Comparison of ENCODE assay signal across 9 mouse cellular contexts in genomic region chr1:50924838-50925355, GRCm38 (mm10). TPM values are rescaled to one million over a fixed set of nuclear protein-coding genes. Genes with fewer than 3 reads are reported as not detected.
A peak's percentile ranks its signal among the peaks of the same experiment; 100 is the strongest.
DNase-seq lines count a peak whose midpoint lies in the region; ATAC-seq and TF ChIP-seq lines count a peak whose summit lies in the region.
"Had no signal": no experiment of that assay in that cellular context is flagged by ENCODE, and none has a peak within 500 bp of the region (broad histone marks: within the 10 kb centered on the region; RNA-seq: fewer than 3 reads in every experiment).

No protein-coding gene starts in this region.

- peak; percentile 61 to 70 for DNase-seq in cerebellum, adult 18-20 months
- peak; percentile 16 for DNase-seq in embryo, embryonic 11 days
- peak; percentile 80 for DNase-seq in hindbrain, postnatal 0 days (ENCODE audit: low spot score)
- DNase-seq in thymus, postnatal 25 days, result no peak
- no peak for DNase-seq in adipocyte (ENCODE audit: low spot score)

- H3K9me3 ChIP-seq in hindbrain, postnatal 0 days (ENCODE audit: low read length), result no peaks in the 10 kb centered on the region
- no peaks in the 10 kb centered on the region for H3K9me3 ChIP-seq in midbrain, embryonic 15.5 days
- no peaks in the 10 kb centered on the region for H3K9me3 ChIP-seq in intestine, embryonic 15.5 days
- no peaks in the 10 kb centered on the region for H3K9me3 ChIP-seq in intestine, postnatal 0 days (ENCODE audit: control insufficient read depth)
- H3K9me3 ChIP-seq: liver, embryonic 15.5 days had no signal

- peak; percentile 69 for TF ChIP-seq CTCF in hindbrain, postnatal 0 days (IDR thresholded peaks at IDR 0.05; ENCODE audit: low read depth)
- TF ChIP-seq CTCF in intestine, postnatal 0 days (IDR thresholded peaks at IDR 0.05; ENCODE audit: low read depth), result no peak

- H3K9ac ChIP-seq in hindbrain, postnatal 0 days (replicated peaks; ENCODE audit: low read length), result peak overlapping the region; percentile 63
- peak overlapping the region; percentile 80 for H3K9ac ChIP-seq in midbrain, embryonic 15.5 days
- no peak overlapping the region for H3K9ac ChIP-seq in intestine, embryonic 15.5 days
- no peak overlapping the region for H3K9ac ChIP-seq in intestine, postnatal 0 days (ENCODE audit: low read depth, low read length)
- H3K9ac ChIP-seq: liver, embryonic 15.5 days had no signal

- ATAC-seq in hindbrain, postnatal 0 days, result no peak
- no peak for ATAC-seq in midbrain, embryonic 15.5 days (replicated peaks)
- no peak for ATAC-seq in intestine, embryonic 15.5 days
- no peak for ATAC-seq in intestine, postnatal 0 days

- no peaks in the 10 kb centered on the region for H3K36me3 ChIP-seq in hindbrain, postnatal 0 days (ENCODE audit: insufficient read depth, low read length)
- H3K36me3 ChIP-seq in midbrain, embryonic 15.5 days (replicated peaks), result no peaks in the 10 kb centered on the region
- no peaks in the 10 kb centered on the region for H3K36me3 ChIP-seq in intestine, embryonic 15.5 days
- no peaks in the 10 kb centered on the region for H3K36me3 ChIP-seq in intestine, postnatal 0 days (ENCODE audit: control insufficient read depth, insufficient read depth)
- H3K36me3 ChIP-seq: liver, embryonic 15.5 days had no signal

- H3K27me3 ChIP-seq in hindbrain, postnatal 0 days (ENCODE audit: insufficient read depth, low read length), result no peaks in the 10 kb centered on the region
- no peaks in the 10 kb centered on the region for H3K27me3 ChIP-seq in midbrain, embryonic 15.5 days (replicated peaks)
- peaks cover 15% of the 10 kb centered on the region for H3K27me3 ChIP-seq in intestine, embryonic 15.5 days (replicated peaks)
- H3K27me3 ChIP-seq in intestine, postnatal 0 days (replicated peaks; ENCODE audit: control insufficient read depth, insufficient read depth, low read length), result peaks cover 36% of the 10 kb centered on the region

- peak overlapping the region; percentile 86 for H3K4me2 ChIP-seq in hindbrain, postnatal 0 days (ENCODE audit: low read depth, low read length)
- peak overlapping the region; percentile 73 for H3K4me2 ChIP-seq in midbrain, embryonic 15.5 days
- H3K4me2 ChIP-seq in intestine, embryonic 15.5 days (replicated peaks), result no peak overlapping the region
- no peak overlapping the region for H3K4me2 ChIP-seq in intestine, postnatal 0 days (replicated peaks; ENCODE audit: low read depth)
- H3K4me2 ChIP-seq: liver, embryonic 15.5 days had no signal

- peak overlapping the region; percentile 91 for H3K27ac ChIP-seq in hindbrain, postnatal 0 days
- H3K27ac ChIP-seq in midbrain, embryonic 15.5 days, result peak overlapping the region; percentile 96
- H3K27ac ChIP-seq in intestine, embryonic 15.5 days, result no peak overlapping the region
- no peak overlapping the region for H3K27ac ChIP-seq in intestine, postnatal 0 days (ENCODE audit: low read depth, low read length)
- H3K27ac ChIP-seq: liver, embryonic 15.5 days had no signal

- H3K4me3 ChIP-seq in hindbrain, postnatal 0 days (ENCODE audit: low read length), result peak overlapping the region; percentile 81
- H3K4me3 ChIP-seq in midbrain, embryonic 15.5 days, result peak overlapping the region; percentile 80
- no peak overlapping the region for H3K4me3 ChIP-seq in intestine, embryonic 15.5 days (replicated peaks)
- H3K4me3 ChIP-seq in intestine, postnatal 0 days (ENCODE audit: low read depth, low read length), result no peak overlapping the region
- H3K4me3 ChIP-seq: liver, embryonic 15.5 days had no signal

- whole genome bisulfite sequencing in hindbrain, postnatal 0 days, result 34% methylated on average over 5 of the region's 5 CpGs
- WGBS in midbrain, embryonic 15.5 days, result 25% methylated on average over 5 of the region's 5 CpGs
- 45% methylated on average over 5 of the region's 5 CpGs for WGBS in intestine, embryonic 15.5 days
- WGBS in intestine, postnatal 0 days, result 60% methylated on average over 5 of the region's 5 CpGs

- H3K4me1 ChIP-seq in hindbrain, postnatal 0 days (ENCODE audit: insufficient read depth, low read length), result no peaks in the 10 kb centered on the region
- no peaks in the 10 kb centered on the region for H3K4me1 ChIP-seq in midbrain, embryonic 15.5 days
- peaks cover 10% of the 10 kb centered on the region for H3K4me1 ChIP-seq in intestine, embryonic 15.5 days (replicated peaks)
- no peaks in the 10 kb centered on the region for H3K4me1 ChIP-seq in intestine, postnatal 0 days (replicated peaks; ENCODE audit: control insufficient read depth, insufficient read depth, low read length)

RNA-seq across cellular contexts. Expression of gene Tmeff2, which starts 24.4 kb away (rescaled TPM):
- 34.6 and 37.8 TPM in 2 replicates for total RNA-seq in hindbrain, postnatal 0 days (2014; rRNA removed)
- polyA plus RNA-seq in hindbrain, postnatal 0 days (2015; fragmentation: Nextera tagmentation; extraction: Ambion mirVana), result 62.1 and 63.6 TPM in 2 replicates
- polyA plus RNA-seq in midbrain, embryonic 15.5 days (2015; fragmentation: Nextera tagmentation; extraction: Ambion mirVana), result 74.7 and 78.6 TPM in 2 replicates
- polyA plus RNA-seq in intestine, embryonic 15.5 days (2015; fragmentation: Nextera tagmentation; extraction: Ambion mirVana), result 12.1 and 13.2 TPM in 2 replicates
- polyA plus RNA-seq in intestine, postnatal 0 days (2015; fragmentation: Nextera tagmentation; extraction: Ambion mirVana), result 4.9 and 5.0 TPM in 2 replicates

Comparison
In these comparisons a context has a peak if more than half of its experiments do, and no peak if none do; other contexts are left out.
1. DNase-seq: peak in cerebellum, adult 18-20 months (2 of 2), embryo, embryonic 11 days (single experiment) and hindbrain, postnatal 0 days (single experiment); none in thymus, postnatal 25 days (single experiment) and adipocyte (single experiment).
2. H3K27ac ChIP-seq: peak in hindbrain, postnatal 0 days (single experiment) and midbrain, embryonic 15.5 days (single experiment); none in intestine, embryonic 15.5 days (single experiment) and intestine, postnatal 0 days (single experiment).
3. H3K4me2 ChIP-seq: peak in hindbrain, postnatal 0 days (single experiment) and midbrain, embryonic 15.5 days (single experiment); none in intestine, embryonic 15.5 days (single experiment) and intestine, postnatal 0 days (single experiment).
4. H3K4me3 ChIP-seq: peak in hindbrain, postnatal 0 days (single experiment) and midbrain, embryonic 15.5 days (single experiment); none in intestine, embryonic 15.5 days (single experiment) and intestine, postnatal 0 days (single experiment).
5. H3K9ac ChIP-seq: peak in hindbrain, postnatal 0 days (single experiment) and midbrain, embryonic 15.5 days (single experiment); none in intestine, embryonic 15.5 days (single experiment) and intestine, postnatal 0 days (single experiment).